ENCODE assay signal across 15 mouse cellular contexts in genomic region chr3:39360278-39360677, GRCm38 (mm10).
A peak's percentile ranks its signal among the peaks of the same experiment; 100 is the strongest.
DNase-seq lines count a peak whose midpoint lies in the region; ATAC-seq lines count a peak whose summit lies in the region.
"Had no signal": no experiment of that assay in that cellular context is flagged by ENCODE, and none has a peak within 500 bp of the region (broad histone marks: within the 10 kb centered on the region; RNA-seq: fewer than 3 reads in every experiment).

No protein-coding gene starts in this region.

- no peaks in the 10 kb centered on the region for H3K36me3 ChIP-seq in embryonic facial prominence, embryonic 11.5 days (replicated peaks; ENCODE audit: control insufficient read depth, insufficient read depth, low read depth, low read length)
- no peaks in the 10 kb centered on the region for H3K36me3 ChIP-seq in embryonic facial prominence, embryonic 10.5 days (replicated peaks)
- H3K36me3 ChIP-seq: G1E; heart, embryonic 15.5 days; midbrain, embryonic 10.5 days had no signal

- no peak overlapping the region for H3K27ac ChIP-seq in embryonic facial prominence, embryonic 11.5 days (replicated peaks; ENCODE audit: low read depth, low read length)
- no peak overlapping the region for H3K27ac ChIP-seq in embryonic facial prominence, embryonic 10.5 days (replicated peaks)
- H3K27ac ChIP-seq: heart, embryonic 15.5 days; midbrain, embryonic 10.5 days had no signal

- WGBS in embryonic facial prominence, embryonic 11.5 days, result 36% methylated on average over 2 of the region's 2 CpGs
- 52% methylated on average over 2 of the region's 2 CpGs for WGBS in embryonic facial prominence, embryonic 10.5 days

- intact Hi-C loops in left cerebral cortex, postnatal 4 days (cut with DNase I), result no loop called here
- intact Hi-C loops in left cerebral cortex, postnatal 10 days (cut with DNase I), result no loop called here

- no peak for ATAC-seq in embryonic facial prominence, embryonic 11.5 days (replicated peaks; ENCODE audit: insufficient number of reproducible peaks, low FRiP score, low TSS enrichment, low read depth)
- ATAC-seq: inflammation-experienced regulatory T-cells, adult 6 months had no signal

- H3K9me3 ChIP-seq in embryonic facial prominence, embryonic 11.5 days (replicated peaks; ENCODE audit: control insufficient read depth, low read length), result no peaks in the 10 kb centered on the region
- H3K9me3 ChIP-seq in embryonic facial prominence, embryonic 10.5 days, result no peaks in the 10 kb centered on the region
- H3K9me3 ChIP-seq: G1E; heart, embryonic 15.5 days had no signal

- H3K27me3 ChIP-seq in embryonic facial prominence, embryonic 11.5 days (ENCODE audit: control insufficient read depth, insufficient read depth, low read length), result no peaks in the 10 kb centered on the region
- H3K27me3 ChIP-seq in embryonic facial prominence, embryonic 10.5 days (replicated peaks; ENCODE audit: low read depth, poor library complexity, severe bottlenecking), result no peaks in the 10 kb centered on the region
- H3K27me3 ChIP-seq: heart, embryonic 15.5 days had no signal

- DNase-seq in embryonic facial prominence, embryonic 11.5 days (ENCODE audit: low spot score), result peak; percentile 57
- no peak for DNase-seq in embryonic facial prominence, embryonic 10.5 days (ENCODE audit: low spot score)
- peak; percentile 2 for DNase-seq in left cerebral cortex, postnatal 4 days
- no peak for DNase-seq in left cerebral cortex, postnatal 10 days (ENCODE audit: extremely low spot score in 1 of 2, low spot score in 2 of 2)
- DNase-seq in layer of hippocampus, adult 9-11 months, result peak; percentile 39
- peak; percentile 24 to 26 for DNase-seq in right cerebral cortex, postnatal 10 days (ENCODE audit: low spot score in 2 of 2)
- DNase-seq in ovary, postnatal 10 days (ENCODE audit: low spot score), result no peak
- DNase-seq in thymus, postnatal 0 days (ENCODE audit: low spot score), result no peak
- DNase-seq: cerebellum, adult 9-11 months; kidney, postnatal 14 days; thymus, postnatal 14 days had no signal

- no peak overlapping the region for H3K4me2 ChIP-seq in embryonic facial prominence, embryonic 11.5 days (ENCODE audit: low read depth, low read length)
- H3K4me2 ChIP-seq: heart, embryonic 15.5 days had no signal

- no peak overlapping the region for H3K9ac ChIP-seq in embryonic facial prominence, embryonic 11.5 days (replicated peaks; ENCODE audit: low read length)
- H3K9ac ChIP-seq: heart, embryonic 15.5 days had no signal

- H3K4me3 ChIP-seq in embryonic facial prominence, embryonic 11.5 days (ENCODE audit: low read depth, low read length), result no peak overlapping the region
- H3K4me3 ChIP-seq in embryonic facial prominence, embryonic 10.5 days, result no peak overlapping the region
- H3K4me3 ChIP-seq: heart, embryonic 15.5 days; midbrain, embryonic 10.5 days had no signal

- no peaks in the 10 kb centered on the region for H3K4me1 ChIP-seq in embryonic facial prominence, embryonic 11.5 days (ENCODE audit: control insufficient read depth, insufficient read depth, low read length)
- peaks cover 6% of the 10 kb centered on the region; the same call in 1 of the 2 replicates for H3K4me1 ChIP-seq in embryonic facial prominence, embryonic 10.5 days
- H3K4me1 ChIP-seq: heart, embryonic 15.5 days; midbrain, embryonic 10.5 days had no signal

Comparison
In these comparisons a context has a peak if more than half of its experiments do, and no peak if none do; other contexts are left out.
1. DNase-seq: peak in embryonic facial prominence, embryonic 11.5 days (single experiment), left cerebral cortex, postnatal 4 days (single experiment), layer of hippocampus, adult 9-11 months (single experiment) and right cerebral cortex, postnatal 10 days (2 of 2); none in embryonic facial prominence, embryonic 10.5 days (single experiment), left cerebral cortex, postnatal 10 days (0 of 2), ovary, postnatal 10 days (single experiment) and thymus, postnatal 0 days (single experiment).